Mouse (Mus musculus) liver, embryonic 15.5 days (tissue): Measurements from ENCODE around the gene Pkp3. TPM values are rescaled to one million over a fixed set of nuclear protein-coding genes. Genes with fewer than 3 reads are reported as not detected.
A peak's percentile ranks its signal among the peaks of the same experiment; 100 is the strongest.

ENCODE experiments used
- ATAC-seq: fragments of 200-750 bp; cut with Nextera tagmentation; 2 replicates; pipeline ENCODE4 v1.8.0; 2017; ENCODE audit warnings: moderate number of reproducible peaks, mild to moderate bottlenecking, moderate library complexity; ENCODE audit not compliant: insufficient read depth
- H3K27ac ChIP-seq: fragments of 300-500 bp; sonication (generic); replicated peaks from 2 replicates; pipeline ENCODE4 v1.5.1; 2015; ENCODE audit warnings: mild to moderate bottlenecking, inconsistent platforms
- H3K27me3 ChIP-seq: fragments of 300-500 bp; sonication (generic); 2 replicates; pipeline ENCODE4 v1.6.1; 2015; ENCODE audit warnings: mild to moderate bottlenecking, inconsistent platforms
- H3K36me3 ChIP-seq: fragments of 300-500 bp; sonication (generic); replicated peaks from 2 replicates; pipeline ENCODE4 v1.6.1; 2015; ENCODE audit warnings: moderate library complexity, mild to moderate bottlenecking, inconsistent platforms
- H3K4me1 ChIP-seq: fragments of 300-500 bp; sonication (generic); replicated peaks from 2 replicates; pipeline ENCODE4 v1.6.1; 2015; ENCODE audit warnings: inconsistent platforms
- H3K4me2 ChIP-seq: fragments of 300-500 bp; sonication (generic); 2 replicates; pipeline ENCODE4 v1.6.1; 2015; ENCODE audit warnings: moderate library complexity, mild to moderate bottlenecking, inconsistent platforms
- H3K4me3 ChIP-seq: fragments of 300-500 bp; sonication (generic); replicated peaks from 2 replicates; pipeline ENCODE4 v1.5.1; 2015; ENCODE audit warnings: mild to moderate bottlenecking, inconsistent platforms
- H3K9ac ChIP-seq: fragments of 300-500 bp; sonication (generic); 2 replicates; pipeline ENCODE4 v1.6.1; 2015; ENCODE audit warnings: moderate library complexity, mild to moderate bottlenecking, inconsistent platforms
- H3K9me3 ChIP-seq: fragments of 300-500 bp; sonication (generic); replicated peaks from 2 replicates; pipeline ENCODE4 v1.6.1; 2016; ENCODE audit warnings: inconsistent platforms
- WGBS: fragments of 180-500 bp; shearing (Covaris S2); methylation state at CpG from one replicate; pipeline ENCODE4 v1.1.7; 2015; ENCODE audit warnings: mixed read lengths; ENCODE audit not compliant: insufficient replicate concordance; 5-methylcytosine and 5-hydroxymethylcytosine counted together
- polyA plus RNA-seq: library from polyadenylated mRNA; unstranded; fragments of >200 nt; fragmentation: Nextera tagmentation; extraction: Ambion mirVana; gene quantifications from 2 replicates; pipeline ENCODE4 v1.2.1, GENCODE M21; 2015

The Pkp3 gene
- polyA plus RNA-seq, 1 experiment from 2014 or later = 0.54 TPM

DNA sequence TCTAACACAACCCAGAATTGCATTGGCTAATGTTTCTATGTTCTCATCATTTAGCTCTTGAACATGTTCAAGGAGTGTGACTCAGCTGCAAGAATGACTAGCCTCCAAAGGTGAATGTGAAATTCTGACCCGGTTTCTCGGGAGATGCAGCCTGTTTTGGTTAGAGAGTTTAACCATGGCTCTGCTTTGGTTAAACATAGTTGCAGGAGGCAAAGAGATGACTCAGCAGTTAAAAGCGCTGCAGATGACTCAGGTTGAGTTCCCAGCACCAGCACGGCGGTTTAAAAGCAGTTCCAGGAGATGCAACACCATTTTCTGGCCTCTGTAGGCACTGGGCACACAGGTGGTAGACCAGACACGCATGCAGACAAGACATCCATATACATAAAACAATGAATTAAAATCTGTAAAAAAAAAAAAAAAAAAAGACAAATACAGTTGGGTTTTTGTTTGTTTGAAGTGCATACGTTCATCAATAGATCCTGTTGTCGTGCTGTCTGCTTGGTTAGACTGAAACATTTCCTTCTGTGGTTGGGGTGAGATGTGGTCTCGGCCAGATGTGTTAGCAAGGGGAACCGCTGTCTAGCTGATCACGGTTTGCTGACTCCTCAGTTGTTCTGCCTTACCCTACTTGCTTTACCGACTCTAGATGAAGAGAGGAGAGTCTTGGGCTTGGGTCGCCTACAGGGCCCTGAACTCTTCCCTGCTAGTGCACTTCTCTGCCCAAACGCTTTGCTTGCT, 19.2 kb upstream of the Pkp3 start:
- no peak overlapping the region for H3K4me2 ChIP-seq
- peaks cover 76% of the 10 kb centered on the region for H3K27me3 ChIP-seq
- no peak overlapping the region for H3K27ac ChIP-seq
- H3K4me1 ChIP-seq = peaks cover 26% of the 10 kb centered on the region
- no peak overlapping the region for H3K4me3 ChIP-seq
- H3K9me3 ChIP-seq = no peaks in the 10 kb centered on the region
- no peak overlapping the region for H3K9ac ChIP-seq
- H3K36me3 ChIP-seq = no peaks in the 10 kb centered on the region
- ATAC-seq = no peak
- 50% methylated on average over 14 of the region's 14 CpGs for WGBS

DNA sequence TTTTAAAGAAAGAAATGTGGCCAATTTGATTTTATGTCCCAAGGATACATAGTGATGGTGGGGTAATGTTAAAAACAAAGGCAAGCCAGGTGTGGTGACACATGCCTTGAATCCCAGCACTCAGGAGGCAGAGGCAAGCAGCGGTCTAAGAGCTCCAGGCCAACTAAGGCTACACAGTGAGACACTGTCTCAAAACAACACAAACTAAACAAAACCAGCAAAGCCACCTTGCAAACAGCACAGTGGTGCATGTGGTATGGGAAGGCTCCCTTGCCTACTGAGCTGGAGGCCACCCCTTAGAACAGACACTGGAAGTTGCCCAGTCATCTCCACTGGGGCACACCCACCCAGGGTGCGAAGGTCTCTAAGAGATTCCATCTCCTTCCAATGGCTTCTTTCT, 18.1 kb upstream of the Pkp3 start:
- peak overlapping the region; percentile 74 for H3K4me2 ChIP-seq

DNA sequence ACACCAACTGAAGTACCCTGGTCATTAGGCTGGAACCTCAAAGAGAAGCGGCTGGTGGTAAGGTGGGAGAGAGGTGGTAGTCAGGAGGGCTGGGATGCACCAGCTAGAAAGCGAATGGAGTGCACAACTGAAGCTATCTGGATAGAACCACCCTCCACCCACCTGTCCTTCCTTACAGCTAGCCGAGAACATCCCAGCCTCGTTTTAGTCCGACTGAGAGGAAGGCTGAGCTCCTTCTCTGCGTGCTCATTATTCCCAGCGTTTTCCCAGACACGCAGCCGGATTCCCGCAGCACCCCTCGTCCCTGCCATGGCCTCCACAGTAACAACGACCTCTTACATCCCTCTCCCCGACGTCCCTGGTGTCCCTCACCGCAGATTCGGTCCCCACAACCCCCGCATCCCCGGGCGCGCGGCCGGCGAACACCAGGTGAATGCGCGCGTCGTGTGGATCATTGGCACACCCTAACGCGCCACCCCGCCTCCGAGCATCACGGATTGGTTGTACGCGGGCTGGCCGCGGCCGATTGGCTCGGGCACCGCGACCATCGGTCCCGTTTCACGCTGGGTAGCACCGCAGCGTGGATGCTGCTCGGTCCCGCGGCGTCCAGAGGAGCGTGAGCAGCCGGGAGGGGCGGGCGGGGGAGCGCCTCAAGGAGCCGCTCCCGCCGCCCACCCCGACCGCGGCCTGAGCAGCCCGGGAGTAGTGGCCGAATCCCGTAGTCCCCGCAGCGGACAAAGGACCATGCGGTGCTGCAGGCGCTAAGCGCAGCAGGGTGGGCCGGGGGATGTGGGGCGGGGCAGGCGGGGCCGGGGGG, 17.4 kb upstream of the Pkp3 start, which contains the start of gene B4galnt4:
Gene B4galnt4, plus strand, starts transcription at position 679 of the 817 bp plus-strand sequence.
- Histone ChIP-seq H3K9ac (no peak within 1 kb of the TSS), H3K4me2 (peak within 1 kb of the TSS; percentile 74), H3K4me3 (peak within 1 kb of the TSS; percentile 48), H3K9me3 (no peaks in the 10 kb centered on the region), H3K4me1 (peaks cover 37% of the 10 kb centered on the region), H3K27ac (no peak within 1 kb of the TSS), H3K36me3 (no peaks in the 10 kb centered on the region), H3K27me3 (peaks cover 86% of the 10 kb centered on the region)
- under 1% methylated on average over 72 of the region's 72 CpGs for WGBS
- ATAC-seq = peak; percentile 56

More for the DNA sequence above, 18.1 kb upstream of the Pkp3 start:
- Histone ChIP-seq H3K27me3 (peaks cover 85% of the 10 kb centered on the region), H3K36me3 (no peaks in the 10 kb centered on the region), H3K4me3 (no peak overlapping the region), H3K27ac (no peak overlapping the region), H3K4me1 (peaks cover 37% of the 10 kb centered on the region), H3K9ac (no peak overlapping the region), H3K9me3 (no peaks in the 10 kb centered on the region)
- WGBS = 51% methylated on average over 2 of the region's 2 CpGs
- no peak for ATAC-seq

DNA sequence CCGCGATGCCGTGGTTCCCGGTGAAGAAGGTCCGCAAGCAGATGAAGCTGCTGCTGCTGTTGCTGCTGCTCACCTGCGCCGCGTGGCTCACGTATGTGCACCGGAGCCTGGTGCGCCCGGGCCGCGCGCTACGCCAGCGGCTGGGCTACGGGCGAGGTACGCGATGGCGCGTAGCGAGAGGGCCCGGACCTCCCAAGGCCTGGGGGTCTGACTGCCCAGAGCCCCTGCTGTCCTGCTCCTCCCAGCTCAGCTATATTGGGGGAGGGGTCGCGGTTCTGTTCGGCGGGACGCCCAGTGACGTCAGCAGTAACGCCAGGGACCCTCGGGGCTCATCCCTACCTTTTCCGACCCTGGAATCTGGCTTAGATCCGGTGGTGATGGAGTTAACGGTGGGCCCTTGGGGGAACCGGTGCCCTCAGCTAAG, 16.7 kb upstream of the Pkp3 start:
- Histone ChIP-seq H3K9me3 (no peaks in the 10 kb centered on the region), H3K27ac (no peak overlapping the region), H3K9ac (no peak overlapping the region), H3K4me3 (peak overlapping the region; percentile 48), H3K4me1 (peaks cover 37% of the 10 kb centered on the region), H3K27me3 (peaks cover 83% of the 10 kb centered on the region), H3K36me3 (no peaks in the 10 kb centered on the region), H3K4me2 (peak overlapping the region; percentile 74)
- ATAC-seq = 0 out of 2 replicates have a peak, but pooled peaks have one; percentile 7
- 4% methylated on average over 37 of the region's 37 CpGs for WGBS

DNA sequence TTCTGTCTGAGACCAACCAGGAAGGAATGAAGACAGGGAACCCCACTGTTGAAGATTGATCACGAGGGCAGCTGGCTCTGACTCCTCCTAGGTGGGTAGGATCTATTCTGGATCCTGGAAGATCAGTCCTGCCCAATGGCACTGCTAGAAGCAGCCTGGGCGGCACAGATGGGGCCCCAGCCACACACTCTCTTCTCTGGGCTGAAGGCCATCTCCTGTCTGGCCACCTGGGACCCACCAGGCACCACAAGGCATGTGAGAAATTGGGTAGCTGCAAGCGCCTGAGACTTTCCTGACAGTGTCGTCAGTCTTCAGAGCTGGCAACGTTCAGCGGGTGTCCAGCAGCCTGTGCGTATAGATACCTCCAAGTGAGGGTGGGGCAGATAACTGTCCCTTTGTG, 15.5 kb upstream of the Pkp3 start:
- Histone ChIP-seq H3K27ac (no peak overlapping the region), H3K36me3 (no peaks in the 10 kb centered on the region), H3K9ac (no peak overlapping the region), H3K4me3 (no peak overlapping the region), H3K4me1 (peaks cover 37% of the 10 kb centered on the region), H3K9me3 (no peaks in the 10 kb centered on the region), H3K27me3 (peaks cover 88% of the 10 kb centered on the region), H3K4me2 (no peak overlapping the region)
- no peak for ATAC-seq
- WGBS = 25% methylated on average over 7 of the region's 7 CpGs

DNA sequence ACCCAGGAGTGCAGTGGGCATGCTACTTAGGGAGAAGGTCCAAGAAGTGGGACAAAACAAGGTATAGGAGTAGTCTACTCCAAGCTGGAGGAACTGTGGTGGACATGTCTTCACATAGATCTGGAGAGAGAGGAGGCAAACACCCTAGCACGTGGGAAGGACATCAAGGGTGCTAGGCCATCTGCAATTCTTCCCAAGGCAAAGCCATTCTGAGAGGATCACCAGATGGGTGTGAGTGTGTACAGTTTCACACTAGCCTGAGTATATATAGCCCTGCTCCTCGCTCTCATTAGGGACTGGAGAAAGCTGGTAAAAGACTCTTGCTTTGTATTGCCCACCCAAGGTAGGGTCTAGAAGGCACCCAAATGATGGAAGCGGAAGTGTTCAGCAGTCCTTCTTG, 14.7 kb upstream of the Pkp3 start:
- Histone ChIP-seq H3K36me3 (no peaks in the 10 kb centered on the region), H3K27ac (no peak overlapping the region), H3K4me3 (no peak overlapping the region), H3K9me3 (no peaks in the 10 kb centered on the region), H3K9ac (no peak overlapping the region), H3K27me3 (peaks cover 89% of the 10 kb centered on the region), H3K4me2 (no peak overlapping the region), H3K4me1 (peaks cover 37% of the 10 kb centered on the region)
- ATAC-seq = no peak
- WGBS = 52% methylated on average over 3 of the region's 3 CpGs

DNA sequence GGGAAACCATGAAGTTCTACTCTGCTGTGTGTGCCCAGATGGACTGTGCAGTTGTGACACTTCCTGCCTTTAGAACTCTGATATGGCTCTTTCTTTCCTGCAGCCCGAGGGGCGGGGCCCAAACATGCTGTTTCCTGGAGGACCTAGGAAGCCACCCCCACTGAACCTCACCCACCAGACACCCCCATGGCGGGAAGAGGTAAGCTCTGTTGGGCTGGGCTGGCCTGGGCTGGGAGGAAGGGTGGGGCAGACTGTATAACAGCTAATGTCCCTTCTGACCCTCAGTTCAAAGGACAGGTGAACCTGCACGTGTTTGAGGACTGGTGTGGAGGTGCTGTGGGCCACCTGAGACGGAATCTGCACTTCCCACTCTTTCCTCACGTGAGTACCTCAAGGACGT, 13.8 kb upstream of the Pkp3 start:
- 18% methylated on average over 7 of the region's 7 CpGs for WGBS

DNA sequence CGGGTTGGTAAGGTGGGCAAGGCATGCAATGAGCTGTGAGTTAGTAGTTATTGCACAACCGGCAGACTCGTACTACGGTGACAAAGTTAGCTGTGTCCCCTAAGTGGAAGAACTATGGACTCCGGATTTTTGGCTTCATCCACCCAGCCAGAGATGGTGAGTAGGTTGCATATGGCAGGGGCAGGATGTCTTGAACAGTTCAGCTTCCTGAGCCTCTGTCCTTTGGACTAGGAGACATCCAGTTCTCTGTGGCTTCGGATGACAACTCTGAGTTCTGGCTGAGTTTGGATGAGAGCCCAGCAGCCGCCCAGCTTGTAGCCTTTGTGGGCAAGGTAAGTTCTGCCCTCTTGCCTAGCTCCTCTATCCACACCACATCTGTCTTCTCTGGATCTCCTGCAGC, 13.4 kb upstream of the Pkp3 start:
- H3K4me3 ChIP-seq = no peak overlapping the region
- no peaks in the 10 kb centered on the region for H3K36me3 ChIP-seq
- 56% methylated on average over 7 of the region's 7 CpGs for WGBS
- peak overlapping the region; percentile 32 for H3K4me2 ChIP-seq
- H3K9ac ChIP-seq = no peak overlapping the region
- ATAC-seq = no peak
- H3K9me3 ChIP-seq = no peaks in the 10 kb centered on the region
- H3K27me3 ChIP-seq = peaks cover 86% of the 10 kb centered on the region
- no peak overlapping the region for H3K27ac ChIP-seq
- H3K4me1 ChIP-seq = peaks cover 37% of the 10 kb centered on the region

More for the DNA sequence above, 13.8 kb upstream of the Pkp3 start:
- Histone ChIP-seq H3K4me3 (no peak overlapping the region), H3K4me2 (peak overlapping the region; percentile 32), H3K27ac (no peak overlapping the region), H3K4me1 (peaks cover 37% of the 10 kb centered on the region), H3K9ac (no peak overlapping the region), H3K27me3 (peaks cover 88% of the 10 kb centered on the region), H3K36me3 (no peaks in the 10 kb centered on the region), H3K9me3 (no peaks in the 10 kb centered on the region)
- peak; percentile 35 for ATAC-seq

DNA sequence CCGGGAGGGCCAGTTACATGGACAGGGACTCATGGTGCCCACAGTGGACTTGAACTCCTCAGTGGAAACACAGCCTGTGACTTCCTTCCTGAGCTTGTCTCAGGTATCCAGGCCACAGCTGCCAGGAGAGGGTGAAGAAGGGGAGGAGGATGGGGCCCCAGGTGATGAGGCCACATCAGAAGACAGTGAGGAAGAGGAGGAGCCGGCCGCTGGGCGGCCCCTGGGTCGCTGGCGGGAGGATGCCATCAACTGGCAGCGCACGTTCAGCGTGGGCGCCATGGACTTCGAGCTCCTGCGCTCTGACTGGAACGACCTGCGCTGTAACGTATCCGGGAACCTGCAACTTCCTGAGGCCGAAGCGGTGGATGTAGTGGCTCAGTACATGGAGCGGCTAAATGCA, 9.7 kb upstream of the Pkp3 start:
- H3K4me3 ChIP-seq = no peak overlapping the region
- H3K4me1 ChIP-seq = peaks cover 32% of the 10 kb centered on the region
- H3K4me2 ChIP-seq = no peak overlapping the region
- H3K27me3 ChIP-seq = peaks cover 82% of the 10 kb centered on the region
- no peak overlapping the region for H3K27ac ChIP-seq
- no peak for ATAC-seq
- 62% methylated on average over 19 of the region's 19 CpGs for WGBS
- H3K36me3 ChIP-seq = no peaks in the 10 kb centered on the region
- H3K9me3 ChIP-seq = no peaks in the 10 kb centered on the region
- no peak overlapping the region for H3K9ac ChIP-seq

DNA sequence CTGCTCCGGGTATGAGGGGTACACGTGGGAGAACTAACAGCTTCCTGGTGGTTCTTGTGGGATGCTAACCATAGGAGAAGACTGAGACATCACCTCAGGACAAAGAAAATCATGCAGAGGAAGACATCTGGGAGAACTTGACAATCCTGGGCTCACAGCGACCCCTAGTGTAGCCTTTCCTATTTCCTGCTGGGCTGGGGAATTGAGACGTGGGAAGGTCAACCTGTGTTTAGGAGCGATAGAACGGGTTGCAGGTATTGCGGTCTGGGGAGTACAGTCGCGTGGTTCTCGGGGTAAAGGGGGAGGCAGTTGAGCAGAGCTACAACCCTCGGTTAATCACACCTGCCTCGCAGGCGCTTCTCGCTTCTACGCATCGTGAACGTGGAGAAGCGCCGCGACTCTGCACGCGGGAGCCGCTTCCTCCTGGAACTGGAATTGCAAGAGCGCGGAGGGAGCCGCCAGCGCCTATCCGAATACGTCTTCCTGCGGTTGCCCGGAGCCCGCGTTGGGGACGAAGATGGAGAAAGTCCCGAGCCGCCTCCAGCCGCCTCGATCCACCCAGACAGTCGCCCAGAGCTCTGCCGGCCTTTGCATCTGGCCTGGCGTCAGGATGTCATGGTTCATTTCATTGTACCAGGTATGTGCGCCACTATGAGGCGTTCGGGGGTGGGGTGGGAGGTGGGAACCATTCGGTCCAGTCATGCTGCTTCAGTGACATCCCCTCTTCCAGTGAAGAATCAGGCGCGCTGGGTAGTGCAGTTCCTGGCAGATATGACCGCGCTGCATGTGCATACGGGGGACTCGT, 7.8 kb upstream of the Pkp3 start:
- no peak for ATAC-seq
- peaks cover 17% of the 10 kb centered on the region for H3K4me1 ChIP-seq
- no peaks in the 10 kb centered on the region for H3K36me3 ChIP-seq
- H3K9ac ChIP-seq = no peak overlapping the region
- H3K27me3 ChIP-seq = peaks cover 74% of the 10 kb centered on the region
- H3K27ac ChIP-seq = no peak overlapping the region
- H3K9me3 ChIP-seq = no peaks in the 10 kb centered on the region
- WGBS = under 1% methylated on average over 51 of the region's 51 CpGs
- H3K4me2 ChIP-seq = peak overlapping the region; percentile 64
- peak overlapping the region; percentile 40 for H3K4me3 ChIP-seq
